Comparison of ENCODE assay signal across 38 mouse cellular contexts in the genomic region with DNA sequence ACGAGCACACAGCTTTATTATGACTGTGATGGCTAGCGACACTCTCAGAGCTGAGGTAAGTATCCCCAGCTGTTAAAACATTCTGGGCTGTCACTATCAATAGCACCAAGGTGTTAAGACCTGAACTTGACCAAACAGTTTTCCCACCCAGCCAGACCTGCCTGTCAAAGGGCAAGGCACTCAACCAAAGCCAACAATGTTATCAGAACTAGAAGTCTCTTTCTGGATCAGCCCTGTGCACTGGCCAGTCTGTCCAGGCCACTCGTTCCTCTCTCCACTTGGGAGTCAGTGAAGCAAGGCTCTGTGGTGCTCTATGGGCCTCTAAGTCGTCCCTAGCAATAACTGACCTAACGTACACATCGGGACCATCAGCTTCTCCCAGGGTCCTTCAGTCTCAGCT. TPM values are rescaled to one million over a fixed set of nuclear protein-coding genes. Genes with fewer than 3 reads are reported as not detected.
"Had no signal": no experiment of that assay in that cellular context is flagged by ENCODE, and none has a peak within 500 bp of the region (broad histone marks: within the 10 kb centered on the region; RNA-seq: fewer than 3 reads in every experiment).

No protein-coding gene starts in this region.

- H3K9me3 ChIP-seq: forebrain, embryonic 15.5 days; heart, embryonic 13.5 days; heart, embryonic 15.5 days; hindbrain, embryonic 13.5 days; kidney, embryonic 15.5 days; limb, embryonic 13.5 days; limb, embryonic 15.5 days; liver, embryonic 13.5 days had no signal

- H3K27me3 ChIP-seq: forebrain, embryonic 15.5 days; heart, embryonic 13.5 days; heart, embryonic 15.5 days; hindbrain, embryonic 13.5 days; kidney, embryonic 15.5 days; limb, embryonic 13.5 days; limb, embryonic 15.5 days; liver, embryonic 13.5 days had no signal

- H3K27ac ChIP-seq: forebrain, embryonic 15.5 days; heart, embryonic 13.5 days; heart, embryonic 15.5 days; hindbrain, embryonic 13.5 days; kidney, embryonic 15.5 days; kidney, postnatal 0 days; limb, embryonic 13.5 days; limb, embryonic 15.5 days; liver, embryonic 13.5 days had no signal

- ATAC-seq: forebrain, embryonic 15.5 days; forebrain, postnatal 0 days; intestine, embryonic 16.5 days had no signal

- H3K9ac ChIP-seq: forebrain, embryonic 15.5 days; forebrain, postnatal 0 days; heart, embryonic 13.5 days; heart, embryonic 15.5 days; kidney, embryonic 15.5 days; limb, embryonic 13.5 days; limb, embryonic 15.5 days; liver, embryonic 13.5 days had no signal

- DNase-seq: forebrain, postnatal 0 days; gastrocnemius, postnatal 14 days; gastrocnemius, postnatal 36 days; kidney, adult 11 months; kidney, adult 2 months; kidney, adult 9 months; kidney, postnatal 14 days; kidney, postnatal 36 days; layer of hippocampus, adult 9-11 months; layer of hippocampus, postnatal 36 days; left cerebral cortex, postnatal 4 days; liver, embryonic 13.5 days had no signal

- H3K4me2 ChIP-seq: forebrain, embryonic 15.5 days; heart, embryonic 13.5 days; heart, embryonic 15.5 days; hindbrain, embryonic 13.5 days; kidney, embryonic 15.5 days; limb, embryonic 13.5 days; limb, embryonic 15.5 days; liver, embryonic 13.5 days had no signal

- H3K4me3 ChIP-seq: forebrain, embryonic 15.5 days; heart, embryonic 13.5 days; heart, embryonic 15.5 days; hindbrain, embryonic 13.5 days; kidney, embryonic 15.5 days; limb, embryonic 13.5 days; limb, embryonic 15.5 days; liver, embryonic 13.5 days had no signal

RNA-seq across cellular contexts. Expression of gene Olfr370, which starts 52.1 kb away (rescaled TPM):
- total RNA-seq: forebrain, postnatal 0 days; gastrocnemius, adult 18-20 months; gastrocnemius, adult 8-10 months; gastrocnemius, postnatal 14 days; gastrocnemius, postnatal 36 days; heart, adult 8-10 months; heart, postnatal 25 days; hematopoietic stem cell, adult 5-6 weeks; layer of hippocampus, adult 18-20 months; layer of hippocampus, adult 8-10 months; layer of hippocampus, postnatal 14 days; layer of hippocampus, postnatal 36 days; left cerebral cortex, adult 18-20 months; left cerebral cortex, adult 8-10 months; left cerebral cortex, postnatal 10 days; left cerebral cortex, postnatal 25 days; left cerebral cortex, postnatal 4 days had no signal
- polyA plus RNA-seq: forebrain, postnatal 0 days; gonadal fat pad, adult 2 months; heart, embryonic 13.5 days; heart, embryonic 15.5 days; heart, postnatal 0 days; intestine, embryonic 14.5 days; intestine, embryonic 16.5 days; kidney, adult 2 months; kidney, embryonic 15.5 days; kidney, postnatal 0 days; large intestine, adult 2 months; limb, embryonic 11.5 days; limb, embryonic 13.5 days; limb, embryonic 15.5 days; liver, embryonic 13.5 days had no signal
